Mouse (Mus musculus) CH12.LX (cell line): ENCODE results near the gene Atrnl1. TPM values are rescaled to one million over a fixed set of nuclear protein-coding genes. Genes with fewer than 3 reads are reported as not detected.

Experiments
- DNase-seq: peaks from one replicate; pipeline ENCODE4 v3.0.0-alpha.2; 2013; ENCODE audit errors: extremely low read depth
- H3K27ac ChIP-seq: 2 replicates; pipeline ENCODE4 v1.5.1; 2012; ENCODE audit warnings: low read depth, mild to moderate bottlenecking, control low read depth, moderate library complexity; ENCODE audit not compliant: insufficient read depth
- H3K27me3 ChIP-seq: replicated peaks from 2 replicates; pipeline ENCODE3; 2012; ENCODE audit warnings: inconsistent platforms
- H3K36me3 ChIP-seq, 2 experiments: replicated peaks in 1 of 2; 2 replicates each; pipeline versions ENCODE3 to v1.6.1; 2012; ENCODE audit warnings: inconsistent platforms in 1 of 2, low read length in 1 of 2, mild to moderate bottlenecking in 1 of 2, mixed read lengths in 1 of 2, moderate library complexity in 1 of 2; ENCODE audit not compliant: control insufficient read depth in 1 of 2, insufficient read depth in 1 of 2
- H3K4me1 ChIP-seq, 2 experiments: 2 replicates each; pipeline ENCODE4 v1.6.1; 2012; ENCODE audit warnings: inconsistent platforms in 1 of 2, moderate library complexity in 1 of 2; ENCODE audit not compliant: insufficient read depth in 2 of 2, control insufficient read depth in 1 of 2
- H3K4me2 ChIP-seq: 2 replicates; pipeline ENCODE4 v1.6.1; 2012; ENCODE audit warnings: low read depth, mild to moderate bottlenecking, control low read depth; ENCODE audit not compliant: poor library complexity, insufficient read depth, severe bottlenecking
- H3K4me3 ChIP-seq, 3 experiments: fragments of 150-350 bp in 1 of 3; sonication (generic) in 1 of 3; replicated peaks in 1 of 3; 2 replicates each; pipeline versions ENCODE3 to v1.5.1; 2011 to 2012; ENCODE audit warnings: low read depth in 2 of 3, low read length in 2 of 3, mild to moderate bottlenecking in 2 of 3, moderate library complexity in 2 of 3, control low read depth in 1 of 3, improper control_type of control experiment in 1 of 3, inconsistent platforms in 1 of 3, mixed read lengths in 1 of 3; ENCODE audit not compliant: poor library complexity in 1 of 3
- H3K79me2 ChIP-seq: replicated peaks from 2 replicates; pipeline ENCODE4 v1.6.1; 2012; ENCODE audit warnings: mild to moderate bottlenecking, moderate library complexity; ENCODE audit not compliant: control insufficient read depth, poor library complexity, insufficient read depth, severe bottlenecking; ENCODE audit errors: extremely low read depth
- H3K9ac ChIP-seq: 2 replicates; pipeline ENCODE4 v1.6.1; 2012; ENCODE audit warnings: low read depth, mild to moderate bottlenecking, control low read depth, moderate library complexity; ENCODE audit not compliant: insufficient read depth
- H3K9me3 ChIP-seq: replicated peaks from 2 replicates; pipeline ENCODE3; 2012; ENCODE audit warnings: low read length, inconsistent platforms, mixed read lengths
- BHLHE40 ChIP-seq: IDR thresholded peaks from 2 replicates; pipeline ENCODE4 v1.6.1; 2011; ENCODE audit warnings: mild to moderate bottlenecking, low read depth, low read length, improper control_type of control experiment
- CHD2 ChIP-seq: IDR thresholded peaks from 2 replicates; pipeline ENCODE4 v1.6.1; 2011; ENCODE audit warnings: low read length, improper control_type of control experiment
- E2F4 ChIP-seq: IDR thresholded peaks from 2 replicates; pipeline ENCODE4 v1.6.1; 2011; ENCODE audit warnings: low read depth, low read length, improper control_type of control experiment; ENCODE audit not compliant: insufficient replicate concordance
- EP300 ChIP-seq: IDR thresholded peaks from 2 replicates; pipeline ENCODE4 v1.6.1; 2011; ENCODE audit warnings: low read length, improper control_type of control experiment
- ETS1 ChIP-seq: conservative IDR thresholded peaks from 2 replicates; pipeline ENCODE4 v1.6.1; 2012; ENCODE audit warnings: low read depth, mild to moderate bottlenecking, inconsistent platforms, low read length, improper control_type of control experiment, moderate library complexity
- GABPA ChIP-seq: IDR thresholded peaks from 2 replicates; pipeline ENCODE4 v1.6.1; 2012; ENCODE audit warnings: low read depth, low read length, improper control_type of control experiment, inconsistent platforms; ENCODE audit not compliant: insufficient replicate concordance
- HCFC1 ChIP-seq: IDR thresholded peaks from 2 replicates; pipeline ENCODE4 v1.6.1; 2012; ENCODE audit warnings: low read depth, mild to moderate bottlenecking, inconsistent platforms, low read length, improper control_type of control experiment
- IRF4 ChIP-seq: IDR thresholded peaks from 2 replicates; pipeline ENCODE4 v1.6.1; 2014; ENCODE audit warnings: low read depth, mild to moderate bottlenecking, inconsistent platforms, low read length, improper control_type of control experiment
- JUN ChIP-seq: IDR thresholded peaks from 2 replicates; pipeline ENCODE4 v1.6.1; 2011; ENCODE audit warnings: low read depth, mild to moderate bottlenecking, low read length, improper control_type of control experiment, moderate library complexity; ENCODE audit not compliant: insufficient read depth
- KAT2A ChIP-seq: IDR thresholded peaks from 2 replicates; pipeline ENCODE4 v1.6.1; 2012; ENCODE audit warnings: low read length, improper control_type of control experiment, inconsistent platforms; ENCODE audit not compliant: insufficient replicate concordance
- MAFK ChIP-seq: IDR thresholded peaks from 2 replicates; pipeline ENCODE4 v1.6.1; 2011; ENCODE audit warnings: low read length, improper control_type of control experiment; ENCODE audit not compliant: insufficient replicate concordance
- MAZ ChIP-seq: IDR thresholded peaks from 2 replicates; pipeline ENCODE4 v1.6.1; 2012; ENCODE audit warnings: low read depth, mild to moderate bottlenecking, inconsistent platforms, low read length, improper control_type of control experiment, moderate library complexity
- MXI1 ChIP-seq: IDR thresholded peaks from 2 replicates; pipeline ENCODE4 v1.6.1; 2011; ENCODE audit warnings: mild to moderate bottlenecking, low read depth, low read length, improper control_type of control experiment
- MYC ChIP-seq: IDR thresholded peaks from 2 replicates; pipeline ENCODE4 v1.6.1; 2011; ENCODE audit warnings: low read depth, mild to moderate bottlenecking, improper control_type of control experiment, low read length
- NELFE ChIP-seq: IDR thresholded peaks from 2 replicates; pipeline ENCODE4 v1.6.1; 2011; ENCODE audit warnings: low read depth, low read length, improper control_type of control experiment
- NRF1 ChIP-seq: IDR thresholded peaks from 2 replicates; pipeline ENCODE4 v1.6.1; 2014; ENCODE audit warnings: low read depth, mild to moderate bottlenecking, inconsistent platforms, low read length, improper control_type of control experiment, moderate library complexity
- PAX5 ChIP-seq: IDR thresholded peaks from 2 replicates; pipeline ENCODE4 v1.6.1; 2012; ENCODE audit warnings: low read length, inconsistent platforms, mixed read lengths
- POLR2A ChIP-seq: IDR thresholded peaks from 2 replicates; pipeline ENCODE4 v1.6.1; 2011; ENCODE audit warnings: low read depth, mild to moderate bottlenecking, improper control_type of control experiment, low read length
- POLR2AphosphoS2 ChIP-seq: IDR thresholded peaks from 2 replicates; pipeline ENCODE4 v1.6.1; 2011; ENCODE audit warnings: low read depth, low read length, improper control_type of control experiment
- RCOR1 ChIP-seq: conservative IDR thresholded peaks from 2 replicates; pipeline ENCODE4 v1.6.1; 2012; ENCODE audit warnings: low read depth, mild to moderate bottlenecking, inconsistent platforms, low read length, improper control_type of control experiment
- TCF12 ChIP-seq: IDR thresholded peaks from 2 replicates; pipeline ENCODE4 v1.6.1; 2014; ENCODE audit warnings: low read depth, mild to moderate bottlenecking, inconsistent platforms, low read length, improper control_type of control experiment
- UBTF ChIP-seq: IDR thresholded peaks from 2 replicates; pipeline ENCODE4 v1.6.1; 2012; ENCODE audit warnings: low read depth, mild to moderate bottlenecking, inconsistent platforms, low read length, improper control_type of control experiment, moderate library complexity
- USF1 ChIP-seq: IDR thresholded peaks from 2 replicates; pipeline ENCODE4 v1.6.1; 2014; ENCODE audit warnings: low read depth, mild to moderate bottlenecking, inconsistent platforms, low read length, improper control_type of control experiment
- USF2 ChIP-seq: conservative IDR thresholded peaks from 2 replicates; pipeline ENCODE4 v1.6.1; 2011; ENCODE audit warnings: low read depth, low read length, improper control_type of control experiment
- ZC3H11A ChIP-seq: IDR thresholded peaks from 2 replicates; pipeline ENCODE4 v1.6.1; 2012; ENCODE audit warnings: low read depth, mild to moderate bottlenecking, inconsistent platforms, low read length, improper control_type of control experiment
- ZKSCAN1 ChIP-seq: IDR thresholded peaks from 2 replicates; pipeline ENCODE4 v1.6.1; 2012; ENCODE audit warnings: low read depth, inconsistent platforms, low read length, improper control_type of control experiment, borderline replicate concordance
- dilution Hi-C: fragments of 300-500 bp; cut with MboI; formaldehyde crosslinking; loops from 2 replicates; pipeline ENCODE4 v1.14.3; 2020; ENCODE audit warnings: low sequenced_read_pairs; ENCODE audit not compliant: extremely low pct_unique_long_range_greater_than_20kb, extremely low pct_ligation_motif_present
- in situ Hi-C: fragments of 300-500 bp; cut with MboI; formaldehyde crosslinking; loops from 3 replicates; pipeline ENCODE4 v1.14.3; 2019; ENCODE audit warnings: low sequenced_read_pairs, low pct_ligation_motif_present, low pct_unique_long_range_greater_than_20kb, mixed read lengths
- polyA plus RNA-seq: library from polyadenylated mRNA; unstranded; fragments of >175 nt; gene quantifications from 2 replicates; pipeline ENCODE4 v1.2.1, GENCODE M21; 2012; ENCODE audit warnings: low read depth; ENCODE audit not compliant: insufficient read length
- total RNA-seq, 2 experiments: library from RNA; depleted of rRNA; stranded (reverse); fragments of 300-350 nt in 1 of 2; fragments of >200 nt in 1 of 2; gene quantifications; 2 replicates each; pipeline ENCODE4 v1.2.3; 2012 to 2014

Atrnl1 gene
- total and polyA plus RNA-seq, 3 experiments = 1.9 TPM

DNA sequence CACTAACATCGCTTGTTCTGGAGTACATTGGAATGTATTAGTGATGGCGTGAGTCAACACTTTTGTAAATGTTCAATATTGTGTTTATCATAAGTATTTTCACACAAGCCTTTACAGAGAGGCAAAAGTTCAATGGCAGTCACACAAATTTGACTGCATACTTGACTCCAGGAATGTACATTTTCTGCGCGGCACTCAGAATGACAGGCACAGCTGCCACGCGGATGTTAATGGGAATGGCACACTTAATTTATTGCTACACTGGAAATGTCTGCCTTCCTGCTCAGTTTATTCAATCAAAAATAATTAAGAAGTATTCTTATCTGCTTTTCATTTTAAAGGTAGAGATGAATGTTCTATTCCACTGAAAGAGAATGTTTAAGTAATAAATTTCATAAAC lies 227.0 kb downstream of the Atrnl1 start:
- Histone ChIP-seq H3K9ac (no peak overlapping the region), H3K36me3 (no peaks in the 10 kb centered on the region), H3K27ac (no peak overlapping the region), H3K27me3 (no peaks in the 10 kb centered on the region), H3K79me2 (no peaks in the 10 kb centered on the region), H3K4me1 (no peaks in the 10 kb centered on the region), H3K9me3 (no peaks in the 10 kb centered on the region), H3K4me3 (no peak overlapping the region), H3K4me2 (no peak overlapping the region)
- TF ChIP-seq EP300 (no peak), RCOR1 (no peak), E2F4 (no peak), ZKSCAN1 (no peak), BHLHE40 (no peak), KAT2A (no peak)
- DNase-seq = no peak
- dilution Hi-C loops (no loop called here), in situ Hi-C loops (no loop called here)

DNA sequence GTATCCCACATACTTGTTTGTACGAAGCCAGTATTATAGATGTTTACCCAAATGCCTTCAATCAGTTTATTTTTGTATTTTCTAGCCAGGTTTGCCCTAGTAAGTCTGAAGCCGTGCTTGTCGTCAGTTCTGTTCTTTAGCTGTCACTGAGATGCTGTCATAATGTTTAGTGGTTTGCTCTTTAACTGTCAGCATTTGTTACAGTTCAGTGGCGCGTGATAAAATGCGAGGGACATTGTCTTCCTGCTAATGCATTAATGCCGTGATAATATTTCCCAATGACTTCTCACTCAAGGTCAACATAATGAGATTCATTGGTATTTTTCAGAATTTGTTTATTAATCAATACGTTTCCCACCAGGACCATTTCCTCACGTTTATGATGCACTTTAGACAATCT lies 227.7 kb downstream of the Atrnl1 start:
- no peak for DNase-seq
- no peaks in the 10 kb centered on the region for H3K27me3 ChIP-seq
- H3K9me3 ChIP-seq = no peaks in the 10 kb centered on the region
- H3K9ac ChIP-seq = no peak overlapping the region
- H3K4me2 ChIP-seq = no peak overlapping the region
- in situ Hi-C loops = no loop called here
- H3K36me3 ChIP-seq = no peaks in the 10 kb centered on the region
- no peaks in the 10 kb centered on the region for H3K79me2 ChIP-seq
- no peak overlapping the region for H3K4me3 ChIP-seq
- no peak overlapping the region for H3K27ac ChIP-seq
- H3K4me1 ChIP-seq = no peaks in the 10 kb centered on the region
- TF ChIP-seq UBTF (no peak), MYC (no peak), NRF1 (no peak), ZKSCAN1 (no peak), NELFE (no peak), POLR2A (no peak), EP300 (no peak), MAFK (no peak), USF1 (no peak), PAX5 (no peak), MXI1 (no peak)
- TF ChIP-seq, all 38 proteins: peak for 0
- dilution Hi-C loops = no loop called here

DNA sequence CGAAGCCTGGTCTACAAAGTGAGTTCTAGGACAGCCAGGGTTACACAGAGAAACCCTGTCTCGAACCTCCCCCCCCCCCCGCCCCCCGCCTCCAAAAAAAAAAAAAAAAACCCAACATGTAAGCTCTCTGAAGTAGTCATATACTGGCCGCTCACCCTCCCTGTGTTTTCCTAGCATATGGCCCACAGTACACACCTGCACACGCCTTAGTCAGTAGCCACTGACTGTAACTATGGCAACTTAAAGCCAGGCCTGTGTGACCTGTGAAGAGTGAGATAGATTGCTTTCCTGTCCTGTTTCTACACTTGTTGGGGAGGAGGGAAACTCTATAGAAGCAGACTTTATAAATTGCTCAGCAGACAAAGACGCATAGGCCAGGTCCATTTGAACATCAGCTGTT lies 239.1 kb downstream of the Atrnl1 start:
- TF ChIP-seq UBTF (no peak), ZC3H11A (no peak), MAZ (no peak), MAFK (no peak), ZKSCAN1 (no peak), JUN (no peak), USF1 (no peak), BHLHE40 (no peak), IRF4 (no peak), MXI1 (no peak), USF2 (no peak), HCFC1 (no peak), EP300 (no peak), ETS1 (no peak), CHD2 (no peak), GABPA (no peak), TCF12 (no peak), POLR2AphosphoS2 (no peak)
- Histone ChIP-seq H3K4me1 (no peaks in the 10 kb centered on the region), H3K27me3 (no peaks in the 10 kb centered on the region), H3K79me2 (no peaks in the 10 kb centered on the region), H3K9me3 (peaks cover 9% of the 10 kb centered on the region), H3K4me2 (no peak overlapping the region), H3K36me3 (no peaks in the 10 kb centered on the region), H3K27ac (no peak overlapping the region), H3K9ac (no peak overlapping the region), H3K4me3 (no peak overlapping the region)
- DNase-seq = no peak
- in situ Hi-C loops = no loop called here
- dilution Hi-C loops = no loop called here
